Mouse (Mus musculus) neural tube, embryonic 11.5 days (tissue): ENCODE data around the gene Gm48551. TPM values are rescaled to one million over a fixed set of nuclear protein-coding genes. Genes with fewer than 3 reads are reported as not detected.

ENCODE experiments used
- ATAC-seq: fragments of 200-750 bp; cut with Nextera tagmentation; 2 replicates; pipeline ENCODE4 v1.8.0; 2017; ENCODE audit warnings: moderate number of reproducible peaks, mild to moderate bottlenecking, moderate TSS enrichment, moderate library complexity; ENCODE audit not compliant: insufficient read depth, low FRiP score, low TSS enrichment
- DNase-seq: peaks from one replicate; pipeline ENCODE4 v3.0.0-alpha.2; 2015; ENCODE audit warnings: low spot score
- H3K27ac ChIP-seq: fragments of 300-500 bp; sonication (generic); 2 replicates; pipeline ENCODE4 v1.5.1; 2014; ENCODE audit warnings: low read depth, mild to moderate bottlenecking, low read length
- H3K27me3 ChIP-seq: fragments of 300-500 bp; sonication (generic); 2 replicates; pipeline ENCODE4 v1.6.1; 2014; ENCODE audit warnings: mild to moderate bottlenecking, low read length, mixed read lengths; ENCODE audit not compliant: control insufficient read depth, insufficient read depth
- H3K36me3 ChIP-seq: fragments of 300-500 bp; sonication (generic); 2 replicates; pipeline ENCODE4 v1.6.1; 2014; ENCODE audit warnings: mild to moderate bottlenecking, low read length, moderate library complexity, mixed read lengths; ENCODE audit not compliant: control insufficient read depth, insufficient read depth
- H3K4me1 ChIP-seq: fragments of 300-500 bp; sonication (generic); 2 replicates; pipeline ENCODE4 v1.6.1; 2014; ENCODE audit warnings: low read length, mixed read lengths; ENCODE audit not compliant: control insufficient read depth, insufficient read depth
- H3K4me2 ChIP-seq: fragments of 300-500 bp; sonication (generic); 2 replicates; pipeline ENCODE4 v1.6.1; 2014; ENCODE audit warnings: low read depth, mild to moderate bottlenecking, moderate library complexity
- H3K4me3 ChIP-seq: fragments of 300-500 bp; sonication (generic); 2 replicates; pipeline ENCODE4 v1.5.1; 2014; ENCODE audit warnings: low read depth, low read length
- H3K9ac ChIP-seq: fragments of 300-500 bp; sonication (generic); 2 replicates; pipeline ENCODE4 v1.6.1; 2014; ENCODE audit warnings: mild to moderate bottlenecking, low read length
- H3K9me3 ChIP-seq: fragments of 300-500 bp; sonication (generic); 2 replicates; pipeline ENCODE4 v1.6.1; 2016; ENCODE audit warnings: low read length; ENCODE audit not compliant: control insufficient read depth
- WGBS: fragments of 180-500 bp; shearing (Covaris S2); extraction: QIAGEN DNeasy Blood & Tissue Kit; methylation state at CpG from one replicate; pipeline ENCODE4 v1.1.7; 2014; 5-methylcytosine and 5-hydroxymethylcytosine counted together
- polyA plus RNA-seq: library from polyadenylated mRNA; unstranded; fragments of >200 nt; fragmentation: Nextera tagmentation; extraction: Ambion mirVana; gene quantifications from 2 replicates; pipeline ENCODE4 v1.2.1, GENCODE M21; 2014

The Gm48551 gene
- polyA plus RNA-seq, 1 experiment from 2014 or later, result 1.7 TPM

- no peak overlapping the region for H3K4me2 ChIP-seq
- 11% methylated on average over 9 of the region's 9 CpGs for WGBS
- no peak overlapping the region for H3K27ac ChIP-seq
- H3K9ac ChIP-seq, result no peak overlapping the region
- H3K36me3 ChIP-seq, result no peaks in the 10 kb centered on the region
- DNase-seq (no peak), ATAC-seq (no peak)
- peaks cover 64% of the 10 kb centered on the region for H3K4me1 ChIP-seq
- no peaks in the 10 kb centered on the region for H3K9me3 ChIP-seq
- H3K4me3 ChIP-seq, result no peak overlapping the region
- H3K27me3 ChIP-seq, result peaks cover 27% of the 10 kb centered on the region
These were observed 19.8 kb downstream of the Gm48551 start for GRCm38 (mm10) chr10:81404082-81404481.

GRCm38 (mm10) chr10:81404720-81405119, 20.5 kb downstream of the Gm48551 start:
- H3K9ac ChIP-seq, result no peak overlapping the region
- peaks cover 27% of the 10 kb centered on the region for H3K27me3 ChIP-seq
- H3K36me3 ChIP-seq, result no peaks in the 10 kb centered on the region
- H3K9me3 ChIP-seq, result no peaks in the 10 kb centered on the region
- DNase-seq (no peak), ATAC-seq (no peak)
- H3K4me2 ChIP-seq, result no peak overlapping the region
- H3K4me3 ChIP-seq, result no peak overlapping the region
- WGBS, result 46% methylated on average over 15 of the region's 18 CpGs
- no peak overlapping the region for H3K27ac ChIP-seq
- H3K4me1 ChIP-seq, result peaks cover 70% of the 10 kb centered on the region

GRCm38 (mm10) chr10:81405588-81406201, 21.4 kb downstream of the Gm48551 start:
- Histone ChIP-seq H3K9ac (no peak overlapping the region), H3K4me2 (no peak overlapping the region), H3K4me3 (no peak overlapping the region), H3K9me3 (no peaks in the 10 kb centered on the region), H3K4me1 (peaks cover 63% of the 10 kb centered on the region), H3K27ac (no peak overlapping the region), H3K27me3 (peaks cover 22% of the 10 kb centered on the region), H3K36me3 (no peaks in the 10 kb centered on the region)
- DNase-seq (no peak), ATAC-seq (no peak)
- 46% methylated on average over 13 of the region's 13 CpGs for WGBS

GRCm38 (mm10) chr10:81406504-81407440, 22.5 kb downstream of the Gm48551 start:
- Histone ChIP-seq H3K36me3 (no peaks in the 10 kb centered on the region), H3K9me3 (no peaks in the 10 kb centered on the region), H3K27ac (no peak overlapping the region), H3K4me2 (peak overlapping the region; percentile 33), H3K4me3 (peak overlapping the region; percentile 15), H3K9ac (peak overlapping the region; percentile 26; the same call in 1 of the 2 replicates), H3K4me1 (peaks cover 59% of the 10 kb centered on the region), H3K27me3 (peaks cover 22% of the 10 kb centered on the region)
- WGBS, result 22% methylated on average over 24 of the region's 24 CpGs
- ATAC-seq, result no peak
- DNase-seq, result no peak

GRCm38 (mm10) chr10:81407539-81408423, 23.5 kb downstream of the Gm48551 start:
- Histone ChIP-seq H3K27me3 (peaks cover 22% of the 10 kb centered on the region), H3K4me3 (peak overlapping the region; percentile 15; the same call in 1 of the 2 replicates), H3K4me1 (peaks cover 56% of the 10 kb centered on the region), H3K27ac (no peak overlapping the region), H3K9me3 (no peaks in the 10 kb centered on the region), H3K4me2 (peak overlapping the region; percentile 33), H3K36me3 (no peaks in the 10 kb centered on the region), H3K9ac (no peak overlapping the region)
- WGBS, result 21% methylated on average over 31 of the region's 31 CpGs
- DNase-seq (peak; percentile 62), ATAC-seq (no peak)

- H3K9me3 ChIP-seq, result no peaks in the 10 kb centered on the region
- H3K27ac ChIP-seq, result no peak overlapping the region
- no peak overlapping the region for H3K9ac ChIP-seq
- peaks cover 22% of the 10 kb centered on the region for H3K27me3 ChIP-seq
- ATAC-seq (no peak), DNase-seq (no peak)
- H3K4me1 ChIP-seq, result peaks cover 50% of the 10 kb centered on the region
- no peak overlapping the region for H3K4me3 ChIP-seq
- no peak overlapping the region for H3K4me2 ChIP-seq
- no peaks in the 10 kb centered on the region for H3K36me3 ChIP-seq
- 38% methylated on average over 13 of the region's 13 CpGs for WGBS
These were observed 24.1 kb downstream of the Gm48551 start for GRCm38 (mm10) chr10:81408424-81408729.

GRCm38 (mm10) chr10:81408871-81409291, 24.6 kb downstream of the Gm48551 start:
- no peaks in the 10 kb centered on the region for H3K9me3 ChIP-seq
- H3K27ac ChIP-seq, result no peak overlapping the region
- peaks cover 51% of the 10 kb centered on the region for H3K4me1 ChIP-seq
- no peaks in the 10 kb centered on the region for H3K36me3 ChIP-seq
- DNase-seq (peak; percentile 83), ATAC-seq (peak; percentile 52; the same call in 1 of the 2 replicates)
- H3K4me2 ChIP-seq, result no peak overlapping the region; the same call in 1 of the 2 replicates
- no peak overlapping the region for H3K9ac ChIP-seq
- no peak overlapping the region for H3K4me3 ChIP-seq
- WGBS, result 13% methylated on average over 9 of the region's 9 CpGs
- peaks cover 22% of the 10 kb centered on the region for H3K27me3 ChIP-seq

GRCm38 (mm10) chr10:81409330-81409729, 25.1 kb downstream of the Gm48551 start:
- H3K27me3 ChIP-seq, result peaks cover 22% of the 10 kb centered on the region
- H3K36me3 ChIP-seq, result no peaks in the 10 kb centered on the region
- 9% methylated on average over 8 of the region's 8 CpGs for WGBS
- H3K27ac ChIP-seq, result peak overlapping the region; percentile 56
- no peak overlapping the region for H3K4me3 ChIP-seq
- H3K4me1 ChIP-seq, result peaks cover 49% of the 10 kb centered on the region
- peak overlapping the region; percentile 23 for H3K4me2 ChIP-seq
- peak overlapping the region; percentile 7; the same call in 1 of the 2 replicates for H3K9ac ChIP-seq
- no peaks in the 10 kb centered on the region for H3K9me3 ChIP-seq
- ATAC-seq, result no peak
- no peak for DNase-seq
